Mouse (Mus musculus) liver, postnatal 0 days (tissue): ENCODE results near the gene Tmem202. TPM values are rescaled to one million over a fixed set of nuclear protein-coding genes. Genes with fewer than 3 reads are reported as not detected.

Experiments used
- ATAC-seq: fragments of 200-750 bp; cut with Nextera tagmentation; 2 replicates; pipeline ENCODE4 v1.8.0; 2017; ENCODE audit warnings: mild to moderate bottlenecking, moderate library complexity
- DNase-seq: peaks from one replicate; pipeline ENCODE4 v3.0.0-alpha.2; 2016
- H3K27ac ChIP-seq: fragments of 300-500 bp; sonication (generic); 2 replicates; pipeline ENCODE4 v1.5.1; 2014; ENCODE audit warnings: antibody characterized with exemption, moderate library complexity, mild to moderate bottlenecking, low read depth
- H3K27me3 ChIP-seq: fragments of 300-500 bp; sonication (generic); 2 replicates; pipeline ENCODE4 v1.6.1; 2014; ENCODE audit warnings: low read length, control low read depth, mixed read lengths; ENCODE audit not compliant: insufficient read depth
- H3K36me3 ChIP-seq: fragments of 300-500 bp; sonication (generic); replicated peaks from 2 replicates; pipeline ENCODE4 v1.6.1; 2014; ENCODE audit warnings: mild to moderate bottlenecking, control low read depth, low read length, moderate library complexity, mixed read lengths; ENCODE audit not compliant: insufficient read depth
- H3K4me1 ChIP-seq: fragments of 300-500 bp; sonication (generic); 2 replicates; pipeline ENCODE4 v1.6.1; 2014; ENCODE audit warnings: antibody characterized with exemption, mild to moderate bottlenecking, control low read depth; ENCODE audit not compliant: insufficient read depth
- H3K4me2 ChIP-seq: fragments of 300-500 bp; sonication (generic); 2 replicates; pipeline ENCODE4 v1.6.1; 2014; ENCODE audit warnings: low read depth, mild to moderate bottlenecking, low read length, moderate library complexity, mixed read lengths
- H3K4me3 ChIP-seq: fragments of 300-500 bp; sonication (generic); 2 replicates; pipeline ENCODE4 v1.5.1; 2014; ENCODE audit warnings: low read depth, low read length
- H3K9ac ChIP-seq: fragments of 300-500 bp; sonication (generic); replicated peaks from 2 replicates; pipeline ENCODE4 v1.6.1; 2014; ENCODE audit warnings: mild to moderate bottlenecking, moderate library complexity
- H3K9me3 ChIP-seq: fragments of 300-500 bp; sonication (generic); 2 replicates; pipeline ENCODE4 v1.6.1; 2016; ENCODE audit warnings: mild to moderate bottlenecking, control low read depth, low read length, mixed read lengths
- CTCF ChIP-seq: sonication (generic); IDR thresholded peaks from 2 replicates; pipeline ENCODE4 v1.5.1; 2016; ENCODE audit warnings: antibody characterized with exemption, low read depth
- EP300 ChIP-seq: IDR thresholded peaks from 2 replicates; pipeline ENCODE4 v1.6.1; 2016; ENCODE audit warnings: antibody characterized with exemption, low read depth, mild to moderate bottlenecking
- WGBS: fragments of 180-500 bp; shearing (Covaris S2); extraction: QIAGEN DNeasy Blood & Tissue Kit; methylation state at CpG from one replicate; pipeline ENCODE4 v1.1.7; 2014; ENCODE audit not compliant: insufficient replicate concordance; 5-methylcytosine and 5-hydroxymethylcytosine counted together
- polyA plus RNA-seq: library from polyadenylated mRNA; unstranded; fragments of >200 nt; fragmentation: Nextera tagmentation; extraction: Ambion mirVana; gene quantifications from 2 replicates; pipeline ENCODE4 v1.2.1, GENCODE M21; 2015

Gene Tmem202
- polyA plus RNA-seq, 1 experiment from 2014 or later, result 0.19 TPM

DNA sequence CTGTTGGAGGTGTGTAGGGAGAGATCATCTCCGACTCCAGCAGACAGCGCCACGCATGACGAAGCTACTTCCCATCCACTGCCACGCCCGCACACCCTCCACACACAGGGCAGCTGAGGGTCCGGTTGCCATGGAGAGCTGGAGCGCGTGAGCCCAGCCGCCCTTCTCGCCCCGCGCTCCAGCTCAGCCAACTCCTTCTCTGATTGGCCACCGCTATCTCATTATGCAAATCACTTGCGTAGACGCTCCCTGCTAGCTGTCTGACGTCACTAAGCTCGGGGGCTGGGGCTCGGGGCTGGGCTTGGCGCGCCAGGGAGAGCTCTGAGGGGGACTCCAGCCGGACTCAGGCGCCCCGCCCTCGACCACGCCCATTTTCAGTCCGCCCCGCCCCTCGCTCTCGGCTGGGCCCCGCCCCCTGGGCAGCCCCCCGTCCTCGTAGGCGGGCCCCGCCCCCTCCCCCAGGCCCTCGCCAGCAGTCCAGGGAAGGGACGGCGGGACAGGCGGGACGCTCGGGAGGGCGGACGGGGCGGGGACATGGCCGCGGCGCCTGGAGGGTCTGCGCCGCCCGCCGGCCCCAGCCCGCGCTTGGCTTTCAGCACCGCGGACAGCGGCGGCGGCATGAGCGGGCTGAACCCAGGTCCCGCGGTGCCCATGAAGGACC, 38.3 kb upstream of the Tmem202 start, which contains the start of gene Celf6:
Celf6 (plus strand) TSS at position 74 of the 661 bp plus-strand sequence.
- Histone ChIP-seq H3K4me2 (peak within 1 kb of the TSS; percentile 83), H3K27ac (no peak within 1 kb of the TSS), H3K27me3 (peaks cover 83% of the 10 kb centered on the region), H3K36me3 (no peaks in the 10 kb centered on the region), H3K9me3 (no peaks in the 10 kb centered on the region), H3K4me3 (peak within 1 kb of the TSS; percentile 53), H3K4me1 (peaks cover 11% of the 10 kb centered on the region), H3K9ac (no peak within 1 kb of the TSS)
- WGBS, result under 1% methylated on average over 57 of the region's 61 CpGs
- no peak for TF ChIP-seq CTCF
- TF ChIP-seq EP300, result no peak
- ATAC-seq (peak; percentile 88), DNase-seq (peak; percentile 84)

DNA sequence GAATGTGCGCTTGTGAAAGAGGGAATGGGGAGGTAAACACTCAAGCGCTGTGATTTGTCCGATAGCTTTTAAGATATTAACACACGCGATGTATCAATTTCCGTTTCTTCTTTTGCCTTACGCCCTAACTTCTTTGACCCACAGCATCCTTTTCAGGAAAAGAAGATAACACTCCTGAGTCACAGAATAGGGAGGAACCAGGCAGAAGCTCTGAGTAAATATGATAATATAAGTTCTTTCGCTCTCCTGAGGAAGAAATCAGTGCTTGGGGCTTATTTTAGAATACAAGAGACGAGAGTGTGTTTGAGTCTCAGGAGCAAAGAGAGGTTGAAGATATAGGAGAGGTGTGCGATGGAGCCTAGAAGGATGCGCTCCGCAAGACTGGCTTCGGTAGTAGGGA, 37.8 kb upstream of the Tmem202 start:
- H3K36me3 ChIP-seq, result no peaks in the 10 kb centered on the region
- no peak overlapping the region for H3K9ac ChIP-seq
- 17% methylated on average over 13 of the region's 13 CpGs for WGBS
- peak overlapping the region; percentile 53 for H3K4me3 ChIP-seq
- H3K27ac ChIP-seq, result no peak overlapping the region
- ATAC-seq (no peak), DNase-seq (no peak)
- peaks cover 11% of the 10 kb centered on the region for H3K4me1 ChIP-seq
- peak overlapping the region; percentile 83 for H3K4me2 ChIP-seq
- TF ChIP-seq EP300, result no peak
- TF ChIP-seq CTCF, result no peak
- H3K9me3 ChIP-seq, result no peaks in the 10 kb centered on the region
- peaks cover 79% of the 10 kb centered on the region for H3K27me3 ChIP-seq

DNA sequence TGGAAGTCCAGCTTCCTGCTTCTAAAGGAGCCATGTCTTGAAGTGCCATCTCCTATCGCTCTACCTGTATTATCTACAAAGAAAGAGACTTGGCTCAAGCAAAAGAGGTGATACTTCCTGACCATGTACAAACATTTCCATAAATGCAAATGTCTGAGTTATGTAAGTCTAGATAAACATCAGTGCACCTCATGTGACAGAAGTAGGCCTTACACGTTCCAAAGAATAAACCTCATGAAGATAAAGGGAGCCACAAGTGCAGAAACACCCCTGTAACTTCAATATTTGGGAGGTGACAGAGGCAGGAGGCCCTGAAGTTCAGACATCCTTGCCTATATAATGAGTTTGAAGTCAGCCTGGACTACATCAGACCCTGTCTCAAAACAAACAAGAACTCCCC, 32.2 kb upstream of the Tmem202 start:
- peaks cover 47% of the 10 kb centered on the region for H3K27me3 ChIP-seq
- H3K36me3 ChIP-seq, result no peaks in the 10 kb centered on the region
- WGBS, result 60% methylated on average over 2 of the region's 2 CpGs
- TF ChIP-seq CTCF (no peak), EP300 (no peak)
- H3K4me2 ChIP-seq, result no peak overlapping the region
- no peak overlapping the region for H3K4me3 ChIP-seq
- ATAC-seq, result no peak
- DNase-seq, result no peak
- no peaks in the 10 kb centered on the region for H3K9me3 ChIP-seq
- H3K27ac ChIP-seq, result no peak overlapping the region
- H3K4me1 ChIP-seq, result no peaks in the 10 kb centered on the region
- H3K9ac ChIP-seq, result no peak overlapping the region

GRCm38 (mm10) chr9:59567111-59567510, 27.5 kb upstream of the Tmem202 start:
- 16% methylated on average over 6 of the region's 6 CpGs for WGBS
- Histone ChIP-seq H3K4me1 (no peaks in the 10 kb centered on the region), H3K9me3 (no peaks in the 10 kb centered on the region), H3K4me2 (no peak overlapping the region), H3K36me3 (peaks cover 13% of the 10 kb centered on the region; the same call in 1 of the 2 replicates), H3K4me3 (no peak overlapping the region), H3K9ac (no peak overlapping the region), H3K27me3 (peaks cover 21% of the 10 kb centered on the region), H3K27ac (no peak overlapping the region)
- DNase-seq (peak; percentile 83), ATAC-seq (peak; percentile 82)
- TF ChIP-seq CTCF (peak; percentile 87), EP300 (no peak)

DNA sequence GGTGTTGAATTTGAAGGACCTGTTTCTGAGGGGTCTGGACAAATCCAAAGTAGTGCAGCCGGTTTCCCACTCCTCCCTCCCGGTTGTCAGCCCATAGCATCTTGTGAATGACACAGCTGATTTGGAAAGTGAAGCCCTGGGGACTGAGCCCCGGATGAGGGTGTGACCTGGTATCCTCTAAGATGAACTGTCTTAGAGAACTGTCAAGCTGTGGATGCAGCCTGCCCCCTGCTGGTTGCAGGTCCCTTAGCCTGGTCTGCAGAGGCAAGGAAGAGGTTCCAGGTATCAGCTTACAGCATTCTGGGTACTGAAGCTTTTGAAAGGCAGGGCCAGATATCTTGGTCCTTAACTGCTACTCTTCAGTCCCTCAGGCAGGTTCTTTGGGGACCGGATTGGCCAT, 26.0 kb upstream of the Tmem202 start:
- no peak overlapping the region for H3K9ac ChIP-seq
- TF ChIP-seq EP300 (no peak), CTCF (peak; percentile 93)
- DNase-seq, result peak; percentile 85
- H3K4me3 ChIP-seq, result no peak overlapping the region
- peaks cover 27% of the 10 kb centered on the region for H3K36me3 ChIP-seq
- peak; percentile 70 for ATAC-seq
- H3K27me3 ChIP-seq, result 0 out of 2 replicates have a peak, but pooled peaks cover 14% of the 10 kb centered on the region
- 12% methylated on average over 4 of the region's 4 CpGs for WGBS
- H3K27ac ChIP-seq, result no peak overlapping the region
- H3K4me2 ChIP-seq, result no peak overlapping the region
- no peaks in the 10 kb centered on the region for H3K4me1 ChIP-seq
- no peaks in the 10 kb centered on the region for H3K9me3 ChIP-seq

- 64% methylated on average over 4 of the region's 4 CpGs for WGBS
- H3K27me3 ChIP-seq, result no peaks in the 10 kb centered on the region
Observed at GRCm38 (mm10) chr9:59553719-59554118, 14.1 kb upstream of the Tmem202 start.

More at GRCm38 (mm10) chr9:59553719-59554118, 14.1 kb upstream of the Tmem202 start:
- no peak for DNase-seq
- Histone ChIP-seq H3K4me3 (no peak overlapping the region), H3K9me3 (no peaks in the 10 kb centered on the region), H3K9ac (no peak overlapping the region), H3K36me3 (peaks cover 11% of the 10 kb centered on the region), H3K27ac (no peak overlapping the region), H3K4me1 (peaks cover 7% of the 10 kb centered on the region), H3K4me2 (no peak overlapping the region)
- TF ChIP-seq CTCF (no peak), EP300 (no peak)
- no peak for ATAC-seq
